Mouse (Mus musculus) heart, postnatal 4 days (tissue): ENCODE results near the gene Acyp1. TPM values are rescaled to one million over a fixed set of nuclear protein-coding genes. Genes with fewer than 3 reads are reported as not detected.

ENCODE experiments used
- DNase-seq: peaks from one replicate; pipeline ENCODE4 v3.0.0; 2021
- total RNA-seq, 2 experiments: library from RNA; stranded (reverse); gene quantifications; 2 replicates each; pipeline ENCODE4 v1.2.3; 2021

Acyp1 gene
- 10 to 100 TPM; 20.9 to 24.0 TPM for total RNA-seq

- peak; percentile 50 for DNase-seq
Observed at GRCm38 (mm10) chr12:85287809-85288485, at the start of gene Acyp1. Gene Acyp1 (minus strand): TSS chr12:85288438.

- DNase-seq: no peak
Observed at GRCm38 (mm10) chr12:85337567-85338311, 49.5 kb upstream of the Acyp1 start.

GRCm38 (mm10) chr12:85330153-85330552 is 41.9 kb upstream of the Acyp1 start:
- no peak for DNase-seq

GRCm38 (mm10) chr12:85308651-85309050 is 20.4 kb upstream of the Acyp1 start:
- DNase-seq: peak; percentile 29

GRCm38 (mm10) chr12:85305247-85305892 is 17.1 kb upstream of the Acyp1 start:
- peak; percentile 89 for DNase-seq

GRCm38 (mm10) chr12:85304725-85305124 is 16.5 kb upstream of the Acyp1 start:
- DNase-seq: no peak

- no peak for DNase-seq
Observed at GRCm38 (mm10) chr12:85303256-85303655, 15.0 kb upstream of the Acyp1 start.

- DNase-seq: no peak
Observed at GRCm38 (mm10) chr12:85298835-85299180, 10.6 kb upstream of the Acyp1 start.

- DNase-seq: no peak
Observed at GRCm38 (mm10) chr12:85298127-85298834, 10.0 kb upstream of the Acyp1 start.

- no peak for DNase-seq
Observed at GRCm38 (mm10) chr12:85297345-85297997, 9.2 kb upstream of the Acyp1 start.

- no peak for DNase-seq
Observed at GRCm38 (mm10) chr12:85296915-85297314, 8.7 kb upstream of the Acyp1 start.

GRCm38 (mm10) chr12:85295506-85295905 is 7.3 kb upstream of the Acyp1 start:
- no peak for DNase-seq

- DNase-seq: no peak
Observed at GRCm38 (mm10) chr12:85292906-85293305, 4.7 kb upstream of the Acyp1 start.

GRCm38 (mm10) chr12:85292288-85292687 is 4.0 kb upstream of the Acyp1 start:
- no peak for DNase-seq

- no peak for DNase-seq
Observed at GRCm38 (mm10) chr12:85291541-85291940, 3.3 kb upstream of the Acyp1 start.

GRCm38 (mm10) chr12:85290633-85291032 is 2.4 kb upstream of the Acyp1 start:
- DNase-seq: no peak

- peak; percentile 60 for DNase-seq
Observed at GRCm38 (mm10) chr12:85289157-85290000, 1.1 kb upstream of the Acyp1 start.

GRCm38 (mm10) chr12:85288486-85289156 is 383 bp upstream of the Acyp1 start, which contains the start of gene Zc2hc1c:
Gene Zc2hc1c (plus strand): TSS chr12:85288591.
- peak; percentile 92 for DNase-seq

- peak; percentile 45 for DNase-seq
Observed at GRCm38 (mm10) chr12:85286941-85287340, 1.3 kb downstream of the Acyp1 start.

- DNase-seq: no peak
Observed at GRCm38 (mm10) chr12:85284996-85285395, 3.2 kb downstream of the Acyp1 start.

GRCm38 (mm10) chr12:85284331-85284730 is 3.9 kb downstream of the Acyp1 start:
- DNase-seq: no peak
